Mouse (Mus musculus) Patski (cell line): ENCODE measurements at regions not wholly inside any gene's neighbourhood (a gene's known extent, or its start where the extent isn't known, plus 50 kb on each side); places are given as distances from the start of the nearest gene placed in this dataset.

Source experiments
- ATAC-seq: fragments of 100-300 bp; one replicate; pipeline ENCODE4 v1.8.0; 2021
- CTCF ChIA-PET: fragments of 350-600 bp; sonication (Branson Sonifier 250); formaldehyde crosslinking; loops from one replicate; lab custom pipeline; 2022; ENCODE audit warnings: inconsistent platforms; lab: Charles Lee
- POLR2A ChIA-PET: fragments of 350-600 bp; sonication (Branson Sonifier 250); formaldehyde crosslinking; loops from one replicate; lab custom pipeline; 2022; ENCODE audit warnings: antibody characterized with exemption, inconsistent platforms; lab: Charles Lee
- DNase-seq: peaks from one replicate; pipeline ENCODE4 v3.0.0-alpha.2; 2011; ENCODE audit warnings: low read depth, low spot score
- H3K27me3 ChIP-seq: fragments of 371-371 bp; one replicate; pipeline ENCODE4 v1.5.1; 2021
- CTCF ChIP-seq: fragments of 100-300 bp; IDR thresholded peaks from one replicate; pipeline ENCODE4 v1.5.1; 2021
- in situ Hi-C: fragments of 300-500 bp; cut with MboI; formaldehyde crosslinking; loops from 3 replicates; pipeline ENCODE4 v1.11.1; 2018; ENCODE audit warnings: low pct_unique_long_range_greater_than_20kb, mixed read lengths

DNA sequence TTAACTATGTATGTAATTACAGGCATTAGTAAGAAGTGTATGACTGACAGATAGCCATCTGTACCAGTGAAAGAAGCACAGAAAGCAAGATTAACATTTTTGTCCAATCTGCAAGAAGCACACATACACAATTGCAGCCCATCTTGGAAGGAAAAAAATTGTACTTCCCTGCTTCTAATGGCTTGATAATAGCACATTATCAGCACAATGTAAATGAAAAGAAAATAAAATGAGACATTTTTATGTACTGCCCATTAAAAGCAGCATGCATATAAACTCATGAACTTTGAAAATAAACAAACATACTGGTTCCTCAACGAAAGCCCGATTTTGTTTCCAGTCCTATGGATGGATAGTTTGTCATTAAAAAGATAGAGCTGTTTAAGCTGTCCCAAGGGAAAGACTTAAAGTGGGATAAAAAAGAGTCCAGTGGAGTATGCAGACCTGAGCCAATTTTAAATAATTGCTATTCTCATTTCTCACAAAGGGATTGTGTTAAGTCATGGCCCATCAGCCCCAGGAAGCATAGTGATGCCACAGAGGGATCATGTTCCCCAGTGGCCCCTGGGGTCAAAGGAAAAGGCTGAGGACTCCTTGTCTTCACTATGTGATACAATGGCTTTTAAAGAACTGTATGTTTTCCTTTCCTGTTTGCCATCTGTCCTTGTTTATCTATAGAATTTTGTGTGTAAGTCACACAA lies 222.0 kb upstream of the Cdh11 start:
- ChIA-PET CTCF (no interaction called here), POLR2A (no interaction called here)
- peaks cover 13% of the 10 kb centered on the region for H3K27me3 ChIP-seq
- DNase-seq, result no peak
- no peak for ATAC-seq
- in situ Hi-C loops, result no loop called here
- TF ChIP-seq CTCF, result no peak

GRCm38 (mm10) chr8:103019121-103019520 lies 233.7 kb upstream of the Cdh11 start:
- no peak for TF ChIP-seq CTCF
- DNase-seq, result no peak
- ATAC-seq, result no peak
- H3K27me3 ChIP-seq, result peaks cover 8% of the 10 kb centered on the region
- in situ Hi-C loops, result no loop called here
- POLR2A ChIA-PET, result no interaction called here
- CTCF ChIA-PET, result no interaction called here

- DNase-seq, result no peak
- TF ChIP-seq CTCF, result no peak
- CTCF ChIA-PET, result no interaction called here
- in situ Hi-C loops, result no loop called here
- peaks cover 21% of the 10 kb centered on the region for H3K27me3 ChIP-seq
- POLR2A ChIA-PET, result no interaction called here
- ATAC-seq, result no peak
Measured at GRCm38 (mm10) chr8:103023237-103023636, 237.8 kb upstream of the Cdh11 start.

DNA sequence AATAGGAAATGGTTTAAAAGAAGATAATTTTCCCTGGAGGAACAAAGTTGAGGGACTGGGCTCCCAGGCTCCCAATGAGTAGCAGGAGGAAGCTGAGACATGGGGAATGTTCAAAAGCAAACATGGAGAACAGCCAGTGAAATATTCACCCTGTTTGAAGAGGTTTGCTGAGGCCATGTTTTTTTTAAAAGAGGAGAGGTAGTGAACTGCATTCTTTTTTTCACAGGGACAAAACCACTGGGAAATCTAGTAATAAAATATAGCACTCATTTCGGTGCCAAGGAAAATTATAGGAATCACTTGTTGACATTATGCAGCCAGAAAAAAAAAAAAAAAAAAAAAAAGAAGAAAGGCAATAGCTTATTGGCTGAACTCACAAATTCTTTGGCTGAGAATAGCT lies 246.3 kb upstream of the Cdh11 start:
- DNase-seq, result no peak
- in situ Hi-C loops, result no loop called here
- POLR2A ChIA-PET, result no interaction called here
- no peak for TF ChIP-seq CTCF
- peaks cover 27% of the 10 kb centered on the region for H3K27me3 ChIP-seq
- no peak for ATAC-seq
- CTCF ChIA-PET, result no interaction called here

- ChIA-PET CTCF (no interaction called here), POLR2A (no interaction called here)
- DNase-seq (no peak), ATAC-seq (no peak)
- H3K27me3 ChIP-seq, result peaks cover 18% of the 10 kb centered on the region
- in situ Hi-C loops, result no loop called here
- no peak for TF ChIP-seq CTCF
Measured at GRCm38 (mm10) chr8:103033956-103034355, 248.5 kb upstream of the Cdh11 start.

DNA sequence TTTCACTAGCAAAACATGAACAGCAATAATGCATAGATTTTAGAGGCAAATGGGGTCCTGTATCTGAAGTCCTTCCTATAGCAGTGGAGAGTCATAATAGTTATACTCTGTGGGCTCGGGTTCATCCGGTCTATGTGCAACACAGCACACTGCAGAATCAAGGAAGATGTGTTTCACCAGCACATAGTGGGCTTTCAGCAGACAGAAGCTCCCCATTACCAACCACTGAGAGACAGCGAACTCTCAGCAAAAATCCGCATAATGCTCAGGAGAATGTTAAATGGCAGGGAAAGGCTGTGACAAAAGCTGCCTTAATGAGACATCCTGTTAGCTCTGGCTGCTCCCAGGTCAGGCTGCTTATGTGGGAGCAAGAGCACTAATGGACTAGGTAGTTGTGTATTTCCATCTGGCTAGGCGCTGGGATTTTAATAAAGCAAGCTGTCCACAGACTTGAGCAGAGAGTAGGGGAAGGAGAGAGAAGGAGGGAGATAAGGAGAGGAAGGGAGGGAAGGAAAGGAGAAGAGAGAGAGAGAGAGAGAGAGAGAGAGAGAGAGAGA lies 286.7 kb upstream of the Cdh11 start:
- no peak for ATAC-seq
- in situ Hi-C loops, result no loop called here
- peaks cover 4% of the 10 kb centered on the region for H3K27me3 ChIP-seq
- ChIA-PET POLR2A (interaction anchor here (0.6 kb wide), 1 partner anchor 110 kb away, joined by 6 read pairs; no protein-coding TSS in a partner anchor), CTCF (no interaction called here)
- no peak for DNase-seq
- TF ChIP-seq CTCF, result no peak

- POLR2A ChIA-PET, result interaction anchor here (0.6 kb wide), 1 partner anchor 109 kb away, joined by 6 read pairs; no protein-coding TSS in a partner anchor
- no peak for TF ChIP-seq CTCF
- CTCF ChIA-PET, result no interaction called here
- peaks cover 4% of the 10 kb centered on the region for H3K27me3 ChIP-seq
- in situ Hi-C loops, result no loop called here
- ATAC-seq (no peak), DNase-seq (no peak)
Measured at GRCm38 (mm10) chr8:103072646-103073045, 287.2 kb upstream of the Cdh11 start.

GRCm38 (mm10) chr8:103078559-103078958 lies 293.1 kb upstream of the Cdh11 start:
- no peak for TF ChIP-seq CTCF
- ChIA-PET CTCF (no interaction called here), POLR2A (no interaction called here)
- ATAC-seq (no peak), DNase-seq (no peak)
- peaks cover 4% of the 10 kb centered on the region for H3K27me3 ChIP-seq
- in situ Hi-C loops, result no loop called here

- no peak for DNase-seq
- ATAC-seq, result no peak
- TF ChIP-seq CTCF, result no peak
- ChIA-PET CTCF (no interaction called here), POLR2A (no interaction called here)
- H3K27me3 ChIP-seq, result no peaks in the 10 kb centered on the region
- in situ Hi-C loops, result no loop called here
Measured at GRCm38 (mm10) chr8:103086956-103087482, 301.6 kb upstream of the Cdh11 start.

GRCm38 (mm10) chr8:103096496-103097092 lies 311.2 kb upstream of the Cdh11 start:
- DNase-seq (no peak), ATAC-seq (no peak)
- in situ Hi-C loops, result no loop called here
- CTCF ChIA-PET, result no interaction called here
- peaks cover 3% of the 10 kb centered on the region for H3K27me3 ChIP-seq
- POLR2A ChIA-PET, result no interaction called here
- no peak for TF ChIP-seq CTCF

GRCm38 (mm10) chr8:103125581-103125980 lies 340.1 kb upstream of the Cdh11 start:
- H3K27me3 ChIP-seq, result no peaks in the 10 kb centered on the region
- POLR2A ChIA-PET, result no interaction called here
- in situ Hi-C loops, result no loop called here
- no peak for DNase-seq
- TF ChIP-seq CTCF, result no peak
- CTCF ChIA-PET, result no interaction called here
- ATAC-seq, result no peak
